Mouse (Mus musculus) layer of hippocampus, postnatal 25 days (tissue): ENCODE measurements around the gene Bahd1. TPM values are rescaled to one million over a fixed set of nuclear protein-coding genes. Genes with fewer than 3 reads are reported as not detected.

Experiments
- DNase-seq, 2 experiments: peaks; one replicate each; pipeline ENCODE4 v3.0.0; 2022; ENCODE audit warnings: mixed read lengths in 2 of 2, low spot score in 1 of 2; ENCODE audit errors: extremely low spot score in 1 of 2
- total RNA-seq, 2 experiments: library from RNA; stranded (reverse); gene quantifications; 2 replicates each; pipeline ENCODE4 v1.2.3; 2021

Bahd1 gene
- total RNA-seq, 2 experiments from 2014 or later, result 45.6 to 52.9 TPM

DNA sequence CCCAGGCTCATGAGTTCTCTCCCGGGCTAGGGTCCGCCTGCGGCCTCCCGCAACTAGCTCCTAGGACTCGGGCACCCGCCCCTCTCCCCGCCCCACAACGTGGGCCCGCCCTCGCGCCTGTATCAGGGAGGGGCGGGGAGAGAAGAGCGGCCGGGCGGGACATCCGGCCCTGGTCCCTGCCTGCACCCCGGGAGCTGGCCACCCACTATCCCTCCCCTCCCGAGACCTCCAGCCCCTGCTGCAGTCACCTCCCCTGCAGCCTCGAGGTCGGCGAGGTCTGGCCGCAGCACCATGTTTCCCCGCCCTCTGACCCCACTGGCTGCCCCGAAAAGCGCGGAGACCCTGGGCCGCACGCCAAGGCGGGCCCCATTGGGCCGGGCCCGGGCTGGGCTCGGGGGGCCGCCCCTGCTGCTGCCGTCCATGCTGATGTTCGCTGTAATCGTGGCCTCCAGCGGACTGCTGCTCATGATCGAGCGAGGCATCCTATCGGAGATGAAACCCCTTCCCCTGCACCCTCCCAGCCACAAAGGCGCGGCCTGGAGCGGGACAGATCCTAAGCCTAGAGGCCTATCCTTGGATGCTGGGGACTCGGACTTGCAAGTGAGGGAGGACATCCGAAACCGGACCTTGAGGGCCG lies 26.3 kb downstream of the Bahd1 start, which contains the start of gene Chst14:
Gene Chst14, plus strand, starts transcription at position 136 of the 637 bp plus-strand sequence.
- DNase-seq, result peak in 1 of 2 experiments; percentile 50

- DNase-seq, result no peak
These were observed 27.0 kb downstream of the Bahd1 start for GRCm38 (mm10) chr2:118926998-118927739.

DNA sequence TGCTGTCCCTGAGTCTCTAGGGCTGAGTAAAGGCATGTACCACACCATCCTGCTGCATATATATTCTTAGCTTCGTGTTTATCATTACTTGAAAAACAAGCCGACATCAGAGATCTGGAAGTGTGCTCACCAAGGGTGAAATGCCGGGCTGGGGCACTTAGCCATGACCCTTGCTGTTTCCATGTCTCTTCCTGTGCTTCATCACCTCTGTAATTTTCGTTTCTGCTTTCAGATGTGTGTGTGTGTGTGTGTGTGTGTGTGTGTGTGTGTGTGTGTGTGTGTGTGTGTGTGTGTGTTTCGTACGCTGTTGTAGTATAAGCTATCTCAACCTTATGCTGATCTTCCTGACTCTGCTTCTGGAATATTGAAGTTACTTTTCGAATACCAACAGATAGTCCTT lies 41.2 kb downstream of the Bahd1 start:
- DNase-seq, result no peak

GRCm38 (mm10) chr2:118943232-118943631 lies 43.1 kb downstream of the Bahd1 start:
- DNase-seq, result no peak

DNA sequence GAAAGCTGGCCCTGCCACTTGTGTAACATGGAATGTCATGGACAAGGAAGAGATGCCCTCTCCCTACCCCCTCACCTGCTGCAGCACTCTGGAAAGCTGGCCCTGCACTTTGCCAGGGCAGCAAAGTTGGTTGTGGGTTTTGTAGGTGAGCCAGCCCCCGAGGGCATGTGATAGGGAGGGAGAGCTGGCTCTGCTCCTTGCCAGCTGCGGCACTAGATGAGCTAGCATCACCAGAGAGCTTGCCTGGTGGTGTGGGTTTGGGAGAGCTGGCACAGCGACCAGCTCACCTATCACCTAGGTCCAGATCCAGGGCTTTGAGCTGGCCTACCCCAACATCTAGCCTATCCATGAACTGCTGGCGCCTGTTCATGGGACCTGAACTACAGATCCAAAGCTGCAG lies 48.6 kb downstream of the Bahd1 start:
- DNase-seq, result no peak

- no peak for DNase-seq
These were observed 49.5 kb downstream of the Bahd1 start for GRCm38 (mm10) chr2:118949699-118950098.

- DNase-seq, result no peak
These were observed 56.3 kb downstream of the Bahd1 start for GRCm38 (mm10) chr2:118956497-118956896.

GRCm38 (mm10) chr2:118959644-118960043 lies 59.5 kb downstream of the Bahd1 start:
- no peak for DNase-seq

GRCm38 (mm10) chr2:118960413-118960812 lies 60.2 kb downstream of the Bahd1 start:
- DNase-seq, result no peak

GRCm38 (mm10) chr2:118961546-118961945 lies 61.4 kb downstream of the Bahd1 start:
- no peak for DNase-seq

- no peak for DNase-seq
These were observed 63.0 kb downstream of the Bahd1 start for GRCm38 (mm10) chr2:118963007-118963675.

DNA sequence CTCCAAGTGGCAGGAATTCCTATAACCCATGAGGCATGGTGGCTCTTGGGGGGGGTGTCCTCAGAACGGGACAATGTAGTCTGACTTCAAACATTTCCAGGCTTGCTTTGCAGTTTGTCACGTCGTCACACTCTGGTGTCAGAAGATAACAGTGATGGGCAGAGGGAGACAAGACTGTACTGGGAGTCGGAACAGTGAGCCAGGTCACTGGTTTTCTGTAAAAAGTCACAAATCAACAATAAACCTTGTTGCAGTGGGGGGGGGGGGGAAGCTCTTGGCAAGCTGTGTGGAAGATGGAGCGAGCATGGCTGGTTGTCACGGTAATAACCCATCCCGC lies 63.5 kb downstream of the Bahd1 start:
- DNase-seq, result no peak

DNA sequence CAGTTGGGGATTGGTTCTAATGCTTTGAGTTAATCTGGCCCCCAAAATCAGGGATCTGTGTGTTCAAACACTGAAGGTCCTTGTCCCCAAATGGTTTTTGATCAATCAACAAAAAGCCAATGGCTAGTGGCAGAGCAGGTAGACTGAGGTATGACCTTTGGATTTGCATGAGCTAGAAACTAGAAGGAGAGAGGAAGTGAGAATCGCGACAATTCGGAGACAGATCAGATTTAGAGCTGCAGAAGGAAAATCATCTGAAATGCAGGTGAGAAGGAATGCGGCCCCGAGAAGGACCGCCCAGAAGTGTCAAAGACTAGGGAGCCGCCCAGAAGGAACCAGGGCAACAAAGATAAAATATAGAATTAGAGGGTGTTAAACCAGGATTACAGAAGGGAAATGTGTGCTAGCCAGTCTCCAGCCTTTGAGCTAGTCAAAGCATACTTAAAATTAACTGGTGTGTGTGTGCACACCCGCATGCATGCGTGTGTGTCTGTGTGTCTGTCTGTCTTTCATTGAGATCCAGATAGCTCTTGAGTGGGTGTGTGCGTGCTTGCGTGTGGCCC lies 69.5 kb downstream of the Bahd1 start:
- no peak for DNase-seq

GRCm38 (mm10) chr2:118972048-118972447 lies 71.9 kb downstream of the Bahd1 start:
- no peak for DNase-seq

GRCm38 (mm10) chr2:118972687-118973376 lies 72.7 kb downstream of the Bahd1 start:
- peak; percentile 83 to 84 for DNase-seq

Other genes starting within 250 kb of the Bahd1 start
- gene Pak6, start 237.1 kb upstream of the Bahd1 start, total RNA-seq, result 10 to 100 TPM; 50.5 to 58.0 TPM
- gene Ankrd63, start 196.4 kb upstream of the Bahd1 start, total RNA-seq, result 10 to 100 TPM; 17.7 to 17.9 TPM
- 1 to 10 TPM; 2.0 to 2.4 TPM for gene Plcb2, start 171.9 kb upstream of the Bahd1 start, total RNA-seq
- gene Inafm2, start 154.6 kb upstream of the Bahd1 start, total RNA-seq, result 10 to 100 TPM; 58.3 to 64.5 TPM
- gene Ccdc9b, start 137.7 kb upstream of the Bahd1 start, total RNA-seq, result 1 to 10 TPM; 4.9 to 6.7 TPM
- not detected for gene Phgr1, start 127.6 kb upstream of the Bahd1 start, total RNA-seq
- 100 to 1,000 TPM; 255 to 263 TPM for gene Disp2, start 120.7 kb upstream of the Bahd1 start, total RNA-seq
- 1 to 10 TPM; 1.7 to 2.1 TPM for gene Knstrn, start 86.4 kb upstream of the Bahd1 start, total RNA-seq
- gene Ivd, start 38.4 kb upstream of the Bahd1 start, total RNA-seq, result 100 to 1,000 TPM in 1 of 2 experiments, 10 to 100 TPM in 1; 85.9 to 101 TPM
- gene Chst14, start 26.1 kb downstream of the Bahd1 start, total RNA-seq, result 1 to 10 TPM; 3.0 to 3.2 TPM
- 10 to 100 TPM; 49.7 to 57.8 TPM for gene Ccdc32, start 129.0 kb downstream of the Bahd1 start, total RNA-seq
- 1 to 10 TPM; 6.8 to 7.2 TPM for gene Rpusd2, start 134.4 kb downstream of the Bahd1 start, total RNA-seq
- under 1 TPM; 0.49 to 0.52 TPM for gene Knl1, start 146.7 kb downstream of the Bahd1 start, total RNA-seq
- 1 to 10 TPM in 1 of 2 experiments, under 1 TPM in 1; 0.99 to 1.2 TPM for gene Rad51, start 212.4 kb downstream of the Bahd1 start, total RNA-seq